Mouse (Mus musculus): Measurements from ENCODE around the gene S100a4. TPM values are rescaled to one million over a fixed set of nuclear protein-coding genes. Genes with fewer than 3 reads are reported as not detected.

S100a4 gene
- polyA plus RNA-seq, 1 experiment from 2014 or later: 0.65 TPM

- H3K4me2 ChIP-seq (replicated peaks): no peak overlapping the region
- no peaks in the 10 kb centered on the region for H3K36me3 ChIP-seq
- WGBS: 81% methylated on average over 8 of the region's 8 CpGs
- no peak overlapping the region for H3K9ac ChIP-seq (replicated peaks)
- H3K4me3 ChIP-seq: no peak overlapping the region
- H3K27ac ChIP-seq (replicated peaks): no peak overlapping the region
- no peak for ATAC-seq (replicated peaks)
- H3K4me1 ChIP-seq: peaks cover 12% of the 10 kb centered on the region
- H3K27me3 ChIP-seq: no peaks in the 10 kb centered on the region
- H3K9me3 ChIP-seq: no peaks in the 10 kb centered on the region
Observed at GRCm38 (mm10) chr3:90600458-90601195, 2.9 kb upstream of the S100a4 start.

- H3K9me3 ChIP-seq: no peaks in the 10 kb centered on the region
- no peaks in the 10 kb centered on the region for H3K27me3 ChIP-seq
- no peak within 1 kb of the TSS for H3K9ac ChIP-seq (replicated peaks)
- no peaks in the 10 kb centered on the region for H3K36me3 ChIP-seq
- no peak within 1 kb of the TSS for H3K4me3 ChIP-seq
- ATAC-seq (replicated peaks): no peak
- H3K4me2 ChIP-seq (replicated peaks): no peak within 1 kb of the TSS
- peaks cover 12% of the 10 kb centered on the region for H3K4me1 ChIP-seq
- 85% methylated on average over 11 of the region's 11 CpGs for WGBS
- no peak within 1 kb of the TSS for H3K27ac ChIP-seq (replicated peaks)
Observed at GRCm38 (mm10) chr3:90601486-90602110, 2.0 kb upstream of the S100a4 start, which contains the start of gene Gm42674. Gene Gm42674, plus strand, starts transcription at chr3:90601904.

GRCm38 (mm10) chr3:90604416-90604815 is 845 bp downstream of the S100a4 start:
- H3K4me3 ChIP-seq: no peak overlapping the region
- WGBS: 18% methylated on average over 4 of the region's 4 CpGs
- H3K36me3 ChIP-seq: no peaks in the 10 kb centered on the region
- H3K27ac ChIP-seq (replicated peaks): peak overlapping the region; percentile 41; the same call in 1 of the 2 replicates
- H3K27me3 ChIP-seq: no peaks in the 10 kb centered on the region
- peaks cover 12% of the 10 kb centered on the region for H3K4me1 ChIP-seq
- H3K9me3 ChIP-seq: no peaks in the 10 kb centered on the region
- no peak overlapping the region for H3K9ac ChIP-seq (replicated peaks)
- ATAC-seq (replicated peaks): peak; percentile 79
- no peak overlapping the region for H3K4me2 ChIP-seq (replicated peaks)

GRCm38 (mm10) chr3:90605049-90605448 is 1.5 kb downstream of the S100a4 start:
- 0 out of 2 replicates have a peak, but pooled peaks have one; percentile 1 for ATAC-seq (replicated peaks)
- Histone ChIP-seq H3K9me3 (no peaks in the 10 kb centered on the region), H3K27me3 (no peaks in the 10 kb centered on the region), H3K9ac (replicated peaks) (no peak overlapping the region), H3K4me3 (no peak overlapping the region), H3K27ac (replicated peaks) (0 out of 2 replicates have a peak overlapping the region, but pooled peaks have one; percentile 41), H3K4me2 (replicated peaks) (no peak overlapping the region), H3K36me3 (no peaks in the 10 kb centered on the region), H3K4me1 (peaks cover 12% of the 10 kb centered on the region)
- WGBS: 81% methylated on average over 3 of the region's 3 CpGs

GRCm38 (mm10) chr3:90605736-90606135 is 2.2 kb downstream of the S100a4 start:
- no peaks in the 10 kb centered on the region for H3K36me3 ChIP-seq
- 97% methylated on average over 2 of the region's 2 CpGs for WGBS
- no peak overlapping the region for H3K4me3 ChIP-seq
- H3K9me3 ChIP-seq: no peaks in the 10 kb centered on the region
- H3K4me2 ChIP-seq (replicated peaks): no peak overlapping the region
- ATAC-seq (replicated peaks): no peak
- H3K27me3 ChIP-seq: no peaks in the 10 kb centered on the region
- no peak overlapping the region for H3K9ac ChIP-seq (replicated peaks)
- peaks cover 12% of the 10 kb centered on the region for H3K4me1 ChIP-seq
- H3K27ac ChIP-seq (replicated peaks): no peak overlapping the region

GRCm38 (mm10) chr3:90606185-90606584 is 2.6 kb downstream of the S100a4 start:
- no peak for ATAC-seq (replicated peaks)
- no peaks in the 10 kb centered on the region for H3K9me3 ChIP-seq
- no peak overlapping the region for H3K9ac ChIP-seq (replicated peaks)
- no peaks in the 10 kb centered on the region for H3K36me3 ChIP-seq
- peaks cover 12% of the 10 kb centered on the region for H3K4me1 ChIP-seq
- H3K4me3 ChIP-seq: no peak overlapping the region
- WGBS: 96% methylated on average over 6 of the region's 6 CpGs
- H3K27me3 ChIP-seq: no peaks in the 10 kb centered on the region
- H3K27ac ChIP-seq (replicated peaks): no peak overlapping the region
- H3K4me2 ChIP-seq (replicated peaks): no peak overlapping the region

GRCm38 (mm10) chr3:90607361-90607760 is 3.8 kb downstream of the S100a4 start:
- H3K9me3 ChIP-seq: no peaks in the 10 kb centered on the region
- no peaks in the 10 kb centered on the region for H3K27me3 ChIP-seq
- no peak overlapping the region for H3K4me2 ChIP-seq (replicated peaks)
- H3K9ac ChIP-seq (replicated peaks): no peak overlapping the region
- H3K4me3 ChIP-seq: no peak overlapping the region
- no peak overlapping the region for H3K27ac ChIP-seq (replicated peaks)
- WGBS: 91% methylated on average over 3 of the region's 3 CpGs
- no peaks in the 10 kb centered on the region for H3K36me3 ChIP-seq
- H3K4me1 ChIP-seq: peaks cover 12% of the 10 kb centered on the region
- ATAC-seq (replicated peaks): no peak

GRCm38 (mm10) chr3:90608223-90608622 is 4.7 kb downstream of the S100a4 start, which contains the start of gene S100a5:
Gene S100a5, plus strand, starts transcription at chr3:90608523.
- ATAC-seq (replicated peaks): no peak
- no peak within 1 kb of the TSS for H3K4me3 ChIP-seq
- no peaks in the 10 kb centered on the region for H3K27me3 ChIP-seq
- no peak within 1 kb of the TSS for H3K4me2 ChIP-seq (replicated peaks)
- no peaks in the 10 kb centered on the region for H3K36me3 ChIP-seq
- no peak within 1 kb of the TSS for H3K27ac ChIP-seq (replicated peaks)
- 58% methylated on average over 3 of the region's 3 CpGs for WGBS
- H3K9ac ChIP-seq (replicated peaks): no peak within 1 kb of the TSS
- H3K4me1 ChIP-seq: peaks cover 17% of the 10 kb centered on the region
- H3K9me3 ChIP-seq: no peaks in the 10 kb centered on the region

GRCm38 (mm10) chr3:90609102-90609501 is 5.5 kb downstream of the S100a4 start:
- Histone ChIP-seq H3K4me1 (peaks cover 14% of the 10 kb centered on the region), H3K9ac (replicated peaks) (no peak overlapping the region), H3K4me2 (replicated peaks) (no peak overlapping the region), H3K36me3 (no peaks in the 10 kb centered on the region), H3K27ac (replicated peaks) (no peak overlapping the region), H3K4me3 (no peak overlapping the region), H3K27me3 (no peaks in the 10 kb centered on the region), H3K9me3 (no peaks in the 10 kb centered on the region)
- no peak for ATAC-seq (replicated peaks)

GRCm38 (mm10) chr3:90611494-90611893 is 7.9 kb downstream of the S100a4 start:
- H3K9me3 ChIP-seq: no peaks in the 10 kb centered on the region
- no peak overlapping the region for H3K27ac ChIP-seq (replicated peaks)
- no peak overlapping the region for H3K9ac ChIP-seq (replicated peaks)
- no peaks in the 10 kb centered on the region for H3K27me3 ChIP-seq
- no peaks in the 10 kb centered on the region for H3K36me3 ChIP-seq
- H3K4me3 ChIP-seq: no peak overlapping the region
- no peak for ATAC-seq (replicated peaks)
- WGBS: 96% methylated on average over 3 of the region's 3 CpGs
- no peak overlapping the region for H3K4me2 ChIP-seq (replicated peaks)
- H3K4me1 ChIP-seq: peaks cover 5% of the 10 kb centered on the region

- Histone ChIP-seq H3K9me3 (no peaks in the 10 kb centered on the region), H3K27me3 (no peaks in the 10 kb centered on the region), H3K36me3 (no peaks in the 10 kb centered on the region), H3K27ac (replicated peaks) (no peak overlapping the region), H3K4me3 (no peak overlapping the region), H3K4me1 (peaks cover 5% of the 10 kb centered on the region), H3K4me2 (replicated peaks) (no peak overlapping the region), H3K9ac (replicated peaks) (no peak overlapping the region)
- ATAC-seq (replicated peaks): no peak
- WGBS: 65% methylated on average over 4 of the region's 4 CpGs
Observed at GRCm38 (mm10) chr3:90612061-90612460, 8.5 kb downstream of the S100a4 start.

- ATAC-seq (replicated peaks): peak; percentile 69; the same call in 1 of the 2 replicates
- no peak within 1 kb of the TSS for H3K27ac ChIP-seq (replicated peaks)
- 0 out of 2 replicates have a peak within 1 kb of the TSS, but pooled peaks have one; percentile 2 for H3K9ac ChIP-seq (replicated peaks)
- under 1% methylated on average over 23 of the region's 23 CpGs for WGBS
- peak within 1 kb of the TSS; percentile 23 for H3K4me3 ChIP-seq
- no peaks in the 10 kb centered on the region for H3K27me3 ChIP-seq
- no peaks in the 10 kb centered on the region for H3K9me3 ChIP-seq
- peaks cover 5% of the 10 kb centered on the region for H3K4me1 ChIP-seq
- no peaks in the 10 kb centered on the region for H3K36me3 ChIP-seq
- H3K4me2 ChIP-seq (replicated peaks): peak within 1 kb of the TSS; percentile 44
Observed at GRCm38 (mm10) chr3:90612728-90613291, 9.2 kb downstream of the S100a4 start, which contains the start of gene S100a6. Gene S100a6, plus strand, starts transcription at chr3:90612882.
